Mouse (Mus musculus) adrenal gland, postnatal 36 days (tissue): ENCODE measurements around the gene Mtmr12. TPM values are rescaled to one million over a fixed set of nuclear protein-coding genes. Genes with fewer than 3 reads are reported as not detected.

ENCODE experiments used
- DNase-seq, 2 experiments: peaks; one replicate each; pipeline ENCODE4 v3.0.0; 2021; ENCODE audit warnings: mixed read lengths in 1 of 2
- microRNA-seq: library from miRNA; unstranded; fragments of <30 nt; microRNA quantifications from one replicate; pipeline ENCODE4 v1.2.0, GENCODE M21; 2021
- total RNA-seq, 2 experiments: library from RNA; stranded (reverse); gene quantifications; 2 replicates each; pipeline ENCODE4 v1.2.3; 2021

Gene Mtmr12
- total RNA-seq, 2 experiments from 2014 or later = 21.2 to 24.8 TPM

DNA sequence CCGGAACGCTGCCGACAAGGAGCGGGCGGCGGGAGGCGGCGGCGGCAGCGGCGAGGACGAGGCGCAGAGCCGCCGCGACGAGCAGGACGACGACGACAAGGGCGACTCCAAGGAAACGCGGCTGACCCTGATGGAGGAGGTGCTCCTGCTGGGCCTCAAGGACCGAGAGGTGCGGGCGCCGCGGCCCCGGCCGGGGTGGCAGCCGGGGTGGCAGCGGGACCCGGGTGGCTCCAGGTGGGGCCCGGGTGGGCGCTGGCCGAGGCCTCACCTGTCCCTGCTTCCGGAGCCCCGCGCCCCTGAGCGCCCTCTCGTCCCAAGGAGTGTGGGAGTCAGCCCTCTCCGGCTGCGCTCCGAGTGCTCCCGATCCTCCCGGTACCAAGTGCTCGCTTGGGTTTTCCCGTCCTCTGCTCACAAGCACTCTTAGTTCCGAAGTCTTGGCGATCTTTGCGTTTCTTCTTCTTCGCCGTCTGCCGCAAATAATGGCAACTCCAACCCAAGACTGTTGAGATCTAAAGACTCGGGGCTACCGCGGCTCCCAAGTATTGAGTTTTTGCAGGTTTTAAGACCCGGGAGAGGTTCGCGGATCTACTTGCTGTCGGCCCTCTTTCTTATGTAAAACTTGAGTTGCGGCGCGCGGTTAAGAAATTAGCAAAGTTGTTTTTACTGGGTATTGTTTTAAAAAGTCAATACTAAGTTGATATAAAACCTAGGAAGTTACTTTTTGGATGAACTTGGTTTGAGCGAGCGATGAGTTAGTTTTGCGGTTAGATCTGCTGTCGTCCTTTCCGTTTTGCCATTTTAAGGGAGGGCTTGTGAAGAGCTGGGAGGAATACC lies 117.2 kb downstream of the Mtmr12 start, which contains the start of gene 1810049J17Rik:
Gene 1810049J17Rik (minus strand): TSS at position 112 of the 834 bp plus-strand sequence.
- DNase-seq = peak in 1 of 2 experiments; percentile 51

DNA sequence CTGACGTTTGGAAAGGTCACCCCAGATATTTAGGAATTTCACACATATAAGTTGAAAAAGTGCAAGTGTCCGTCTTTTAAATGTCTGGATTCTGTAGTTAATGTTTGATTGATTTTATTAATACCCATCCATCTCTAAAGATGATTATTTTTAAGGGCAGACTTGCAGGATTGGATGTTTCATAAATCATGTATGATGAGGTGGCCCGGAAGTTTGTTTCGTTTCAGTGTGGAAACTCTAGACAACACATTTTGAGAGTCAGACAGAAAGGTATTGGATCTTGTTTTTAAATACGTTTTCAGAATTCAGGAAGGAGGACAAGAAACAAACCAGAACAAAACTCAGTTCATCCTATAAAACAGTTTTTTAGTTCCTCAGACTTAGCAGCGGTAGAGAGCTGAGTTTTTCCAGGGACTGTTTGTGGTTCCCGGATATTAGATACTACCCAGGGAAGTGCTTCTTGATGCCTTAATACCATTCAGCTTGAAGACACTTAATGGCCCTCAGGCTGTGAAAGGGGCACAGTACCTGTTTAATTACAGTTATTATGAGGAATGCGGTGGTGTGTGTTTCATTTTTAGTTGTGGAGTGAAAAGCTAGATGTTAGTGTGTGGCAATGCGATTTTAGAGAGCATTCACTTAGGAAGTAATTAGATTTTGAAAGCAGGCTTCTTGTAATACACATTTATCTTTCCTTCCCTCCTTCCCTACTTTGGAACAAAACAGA lies 118.0 kb downstream of the Mtmr12 start:
- no peak for DNase-seq

Small RNA genes within 50 kb of the gene (microRNA-seq; reads per million reads assigned to microRNA genes)
- gene Mir1898 = not detected

Other genes with a start within 250 kb of the Mtmr12 start
- 100 to 1,000 TPM; 226 to 248 TPM for gene Sub1, start 208.0 kb upstream of the Mtmr12 start, total RNA-seq
- 100 to 1,000 TPM; 117 to 215 TPM for gene Zfr, start 87.2 kb upstream of the Mtmr12 start, total RNA-seq
- 100 to 1,000 TPM; 138 to 153 TPM for gene Golph3, start 116.4 kb downstream of the Mtmr12 start, total RNA-seq
- gene 1810049J17Rik, start 116.9 kb downstream of the Mtmr12 start, total RNA-seq = 1 to 10 TPM in 1 of 2 experiments, under 1 TPM in 1; 0.92 to 1.3 TPM